Mouse (Mus musculus): ENCODE measurements around the gene Ttbk2.

Gene Ttbk2

DNA sequence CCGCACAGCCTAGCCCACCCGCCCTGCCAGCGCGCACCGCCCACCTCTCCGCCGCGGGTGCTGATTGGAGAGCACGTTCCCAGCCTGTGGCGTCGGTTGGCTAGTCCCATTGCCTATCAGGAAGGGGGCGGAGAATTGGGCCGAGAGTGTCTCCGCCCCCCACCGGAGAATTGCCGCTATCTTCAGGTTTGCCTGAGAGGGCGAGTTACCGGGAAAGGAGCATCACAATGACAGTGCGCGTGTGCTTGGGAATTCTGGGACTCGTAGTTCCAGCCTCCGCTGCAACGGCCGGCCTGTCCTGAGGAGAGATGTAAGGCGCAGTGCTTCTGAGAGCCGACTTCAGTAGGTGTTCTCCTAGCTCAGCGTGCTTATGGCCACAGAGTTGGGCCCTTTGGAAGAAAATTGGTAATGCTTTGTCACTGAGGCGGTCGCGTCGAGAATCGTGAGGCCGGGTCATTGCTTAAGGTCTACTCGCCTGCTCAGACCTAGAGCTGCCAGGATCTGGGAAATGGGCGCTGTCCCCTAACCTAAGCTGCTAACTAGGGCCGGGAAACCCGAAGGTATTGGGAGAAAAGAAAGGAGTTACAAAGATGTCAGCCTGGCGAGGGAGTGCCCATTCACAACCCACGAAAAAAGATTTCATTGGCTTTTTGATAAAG is at the start of gene Ttbk2:
Ttbk2 (minus strand) TSS at position 181 of the 659 bp plus-strand sequence.
- peak; percentile 96 to 97 for DNase-seq

DNA sequence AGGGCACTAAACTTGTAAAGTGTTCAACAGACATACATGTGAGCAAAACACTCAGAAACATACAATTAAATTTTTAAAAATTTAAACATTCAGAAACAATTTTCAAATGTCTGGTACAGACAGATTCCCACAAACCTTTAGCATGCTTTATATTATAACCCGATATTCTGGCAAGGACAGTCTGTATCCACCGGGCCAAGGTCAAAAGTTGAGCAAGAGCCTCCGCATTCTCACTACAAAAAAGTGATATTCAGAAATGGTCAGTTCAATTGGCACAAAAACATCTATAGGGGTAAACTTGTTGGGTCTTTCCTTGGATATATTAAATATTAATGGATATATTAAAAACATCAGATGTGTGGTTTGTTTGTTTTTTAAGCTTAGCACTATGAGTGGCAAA is 46.0 kb upstream of the Ttbk2 start:
- no peak for DNase-seq

DNA sequence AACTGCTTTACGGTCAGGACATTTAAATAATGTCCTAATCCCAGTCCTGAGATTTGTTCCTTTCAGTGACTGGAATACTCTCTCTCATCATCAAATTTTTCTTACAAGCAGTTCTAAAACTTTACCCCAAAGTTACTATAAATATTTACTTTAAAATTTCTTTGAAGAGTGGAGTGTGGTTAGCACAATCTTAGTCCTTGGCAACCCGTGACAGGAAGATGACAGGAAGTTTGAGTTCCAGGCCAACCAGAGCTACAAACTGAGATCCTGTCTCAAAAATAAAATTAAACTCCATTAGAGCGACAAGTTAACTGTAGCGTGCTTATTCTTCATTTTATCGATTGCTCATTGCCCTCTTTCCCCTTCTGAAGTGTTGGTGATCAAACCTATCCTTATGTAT is 37.2 kb upstream of the Ttbk2 start:
- DNase-seq: no peak

DNA sequence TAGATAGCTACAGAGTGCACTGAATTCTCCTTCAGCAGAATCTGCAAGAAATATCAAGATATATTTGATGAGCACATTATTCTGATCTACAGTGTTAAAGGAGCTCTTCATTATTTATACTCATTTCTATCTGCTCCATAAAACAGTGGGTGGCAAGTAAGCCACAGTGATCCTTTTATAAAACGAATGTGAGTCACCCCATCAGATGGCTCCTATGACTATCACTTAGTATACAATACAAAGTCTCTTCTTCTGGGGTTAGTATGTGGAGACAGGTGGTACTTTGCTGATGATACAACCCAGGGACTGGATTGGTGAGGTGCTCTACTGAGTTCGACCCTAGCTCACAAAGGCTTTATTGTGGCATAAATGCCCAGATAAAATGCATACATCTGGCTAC is 22.8 kb upstream of the Ttbk2 start:
- no peak for DNase-seq

DNA sequence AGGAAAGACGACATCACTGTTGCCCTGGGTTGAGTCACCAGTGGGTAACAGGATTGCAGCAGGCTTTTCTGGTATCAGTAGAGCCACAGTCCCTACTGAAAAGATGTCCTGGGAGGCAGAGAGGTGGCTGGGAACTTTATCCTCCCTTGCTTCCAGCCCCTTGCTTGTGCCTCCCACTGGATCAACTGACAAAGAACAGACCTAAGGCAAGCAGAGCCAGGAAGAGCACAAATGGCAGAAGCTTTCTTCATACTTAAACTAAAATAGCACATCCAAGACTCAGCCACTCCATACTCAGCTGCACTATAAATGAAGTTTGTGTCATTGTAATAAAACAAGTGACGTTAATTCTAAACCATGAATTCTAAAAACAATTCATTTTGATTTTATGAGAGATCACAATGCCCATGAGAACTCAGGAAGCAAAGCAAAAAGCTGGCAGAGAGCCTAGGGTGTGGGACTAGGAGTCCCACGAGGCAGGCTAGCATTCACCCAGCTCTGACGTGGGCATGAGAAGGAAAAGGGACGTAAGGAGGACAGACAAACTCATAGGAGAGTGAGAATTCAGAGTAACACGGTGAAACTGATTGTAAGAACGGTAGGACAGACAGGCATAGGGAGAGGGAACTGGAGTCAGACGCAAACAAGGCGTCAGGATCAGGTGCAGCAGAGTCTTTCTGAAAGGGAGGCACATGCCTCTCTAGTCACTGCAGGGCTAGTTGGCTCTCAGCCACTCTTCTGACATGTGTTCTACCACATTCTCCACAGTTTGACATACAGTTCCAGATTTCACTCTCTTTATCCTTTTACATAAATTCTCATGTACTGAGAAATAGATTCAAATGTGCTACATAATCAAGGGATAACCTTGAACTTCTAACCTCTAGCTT is 21.3 kb upstream of the Ttbk2 start:
- DNase-seq: peak in 1 of 2 experiments; percentile 39

DNA sequence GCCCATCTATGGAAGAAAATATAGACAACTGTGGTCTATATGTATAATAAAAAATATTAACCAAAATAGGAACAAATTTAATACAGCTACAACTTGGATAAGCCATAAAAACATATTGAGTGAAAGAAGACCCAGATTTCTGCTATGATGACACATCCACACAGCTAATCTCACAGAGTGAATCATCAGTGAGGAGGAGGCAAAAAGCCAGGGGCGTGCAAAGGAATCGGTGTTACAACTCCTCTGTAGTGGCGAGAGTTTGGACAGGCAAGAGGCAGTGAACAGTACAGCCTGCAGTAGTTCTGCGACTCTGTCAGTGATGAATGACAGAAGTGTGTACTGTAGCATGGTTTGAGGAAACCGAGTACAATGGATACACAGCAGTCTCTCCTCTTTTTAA is 16.9 kb upstream of the Ttbk2 start:
- DNase-seq: no peak

DNA sequence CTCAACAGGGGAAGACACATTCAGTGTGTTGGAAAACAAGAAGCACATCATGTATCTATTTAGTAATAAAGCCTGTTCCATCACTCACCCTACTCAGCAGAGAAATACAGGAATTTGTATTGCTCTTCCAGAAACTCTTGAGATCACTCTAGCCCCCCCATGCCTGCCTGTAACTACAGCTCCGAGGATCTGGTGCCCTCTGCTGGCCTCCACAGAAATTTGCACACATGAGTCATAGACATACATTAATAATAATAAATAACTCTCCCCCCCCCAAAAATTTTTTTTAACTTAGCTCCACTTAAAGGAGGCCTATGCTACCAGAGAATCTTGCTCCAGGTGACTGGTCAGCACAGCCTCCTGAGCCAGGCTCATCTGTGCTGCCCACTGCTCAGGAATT is 16.2 kb upstream of the Ttbk2 start:
- DNase-seq: peak in 1 of 2 experiments; percentile 12

DNA sequence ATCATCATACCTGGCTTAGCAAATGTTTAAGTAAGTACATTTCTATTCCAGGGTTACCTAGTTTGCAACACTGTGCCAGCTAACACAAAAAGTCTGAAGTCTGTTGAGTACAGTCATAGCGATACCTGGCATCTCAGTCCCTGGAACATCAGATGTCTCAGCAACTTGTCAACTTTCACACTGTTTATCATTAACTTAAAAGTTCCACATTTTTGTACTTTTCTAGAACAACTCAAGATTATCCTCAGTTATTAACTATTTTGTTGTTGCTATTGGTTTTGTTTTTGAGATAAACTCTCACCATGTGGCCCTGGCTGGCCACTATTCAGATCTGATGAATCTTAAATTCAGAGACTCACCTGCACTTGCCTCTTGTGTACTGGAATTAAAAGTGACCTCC is 13.0 kb upstream of the Ttbk2 start:
- DNase-seq: no peak

DNA sequence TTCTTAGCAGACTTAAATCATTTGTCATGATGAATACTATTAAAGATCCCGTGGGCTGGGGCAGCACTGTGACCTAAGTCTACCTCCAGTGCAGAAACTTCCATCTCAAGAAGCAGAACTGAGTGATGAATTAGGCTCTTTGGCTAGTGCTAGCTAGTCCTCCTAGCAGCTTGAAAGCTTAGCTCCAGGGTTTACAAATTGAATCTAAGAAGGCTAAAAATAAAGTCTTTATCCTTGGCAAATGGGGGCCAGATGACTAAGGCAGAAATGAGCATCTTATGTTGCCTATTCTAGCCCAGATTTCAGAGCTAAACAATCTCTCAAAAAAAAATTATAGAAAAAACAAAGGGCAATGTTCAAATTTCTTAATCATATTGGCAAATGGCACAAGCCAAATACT is 10.3 kb upstream of the Ttbk2 start:
- no peak for DNase-seq

DNA sequence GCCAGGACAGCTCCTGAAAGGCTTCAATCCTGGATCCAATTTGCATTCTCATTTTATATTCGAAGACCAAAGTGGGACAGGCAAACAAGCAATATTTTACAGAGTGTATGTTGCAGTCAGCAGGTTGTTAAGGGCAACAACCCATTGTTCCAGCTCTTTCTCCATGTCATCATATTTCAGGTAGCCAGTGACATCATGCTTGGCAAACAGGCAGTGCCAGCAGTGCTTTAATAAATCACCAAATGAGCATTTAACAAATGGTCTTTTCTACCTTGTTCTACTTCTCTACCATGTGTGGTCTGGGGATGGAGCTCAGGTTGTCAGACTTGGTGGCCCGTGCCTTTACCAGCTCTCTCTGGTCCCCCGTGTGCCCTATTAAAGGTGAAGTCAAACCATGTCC is 7.7 kb upstream of the Ttbk2 start:
- peak in 1 of 2 experiments; percentile 24 for DNase-seq

DNA sequence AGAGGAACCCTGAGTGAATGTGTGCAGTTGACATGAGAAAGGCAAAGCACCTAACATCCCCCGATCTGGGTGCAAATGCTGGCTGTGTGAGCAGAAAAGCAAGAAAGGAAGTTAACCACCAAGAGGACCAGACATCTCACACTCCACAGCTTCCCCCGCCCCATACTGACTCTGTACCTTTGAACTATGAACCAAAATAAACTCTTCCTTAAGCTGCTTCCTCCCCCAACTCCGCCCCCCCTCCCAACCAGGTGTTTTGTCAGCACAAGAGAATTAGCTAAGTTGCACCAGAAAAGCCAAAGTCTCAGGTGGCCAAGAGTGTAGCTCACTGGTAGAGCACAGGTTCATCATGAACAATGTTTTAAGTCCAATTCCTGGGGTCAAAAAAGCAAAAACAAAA is 2.7 kb upstream of the Ttbk2 start:
- no peak for DNase-seq

DNA sequence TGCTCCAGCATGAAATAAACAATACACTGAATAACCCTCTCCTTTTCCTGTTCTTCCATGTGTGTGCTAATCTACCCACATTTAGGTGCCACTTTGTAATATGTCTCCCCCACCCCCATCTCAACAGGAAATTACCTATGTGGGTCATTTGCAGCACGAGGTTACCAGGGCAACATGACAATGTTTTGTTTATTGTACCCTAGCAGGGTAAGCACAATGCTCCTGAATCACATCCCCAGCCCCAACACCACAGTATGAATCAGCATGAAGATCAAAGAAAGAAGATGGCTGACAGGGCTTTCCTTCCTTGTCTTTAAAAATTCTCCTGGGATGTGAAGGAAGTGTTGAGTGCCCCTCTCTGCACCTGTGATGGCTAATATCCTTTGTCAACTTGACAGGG is 2.2 kb upstream of the Ttbk2 start:
- no peak for DNase-seq

DNA sequence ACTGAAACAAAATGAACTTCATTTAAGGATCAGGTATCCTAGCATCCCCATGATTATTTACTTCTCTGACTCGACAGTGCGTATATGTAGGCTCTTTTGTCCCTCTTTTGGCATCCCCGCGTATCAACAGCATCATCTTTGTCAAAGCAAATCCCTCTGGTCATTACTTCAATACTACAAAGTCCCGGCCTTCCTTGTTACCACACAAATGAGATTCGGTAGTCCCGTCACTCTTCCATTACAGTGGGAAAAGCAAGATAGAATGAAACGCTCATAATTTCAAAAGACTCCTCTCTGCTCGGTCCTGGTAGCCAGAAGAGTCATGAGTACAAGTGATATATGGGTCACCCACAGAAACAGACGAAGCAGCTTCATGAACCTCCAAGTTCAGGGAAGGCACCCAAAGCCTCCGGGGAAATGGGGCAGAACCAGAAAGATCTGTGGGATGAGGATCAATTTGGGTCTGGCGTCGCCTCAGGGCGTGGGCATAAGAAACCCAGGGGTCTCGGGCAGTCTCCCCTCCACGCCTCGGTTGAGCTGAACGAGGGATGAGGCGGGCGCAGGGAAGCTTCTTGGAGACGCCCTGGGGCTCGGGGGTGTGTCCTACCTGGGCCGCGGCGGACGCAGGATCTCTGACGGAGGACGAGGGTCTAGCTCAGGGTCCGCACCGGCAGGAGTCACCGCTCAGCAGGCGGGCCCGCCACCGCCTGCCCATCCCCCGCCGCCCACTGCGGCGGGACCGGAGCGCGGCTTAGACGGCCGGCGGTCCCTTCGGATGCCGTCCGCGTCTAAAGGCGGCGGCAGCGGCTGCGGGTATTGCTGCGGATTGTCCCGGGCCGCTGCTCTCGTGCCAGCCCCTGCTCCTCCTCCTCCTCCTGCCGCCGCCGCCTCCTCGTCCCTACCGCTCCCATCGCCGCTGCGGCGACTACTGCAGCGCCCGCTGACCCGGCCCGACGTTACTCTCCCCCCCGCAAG is 668 bp downstream of the Ttbk2 start, which contains the start of gene Cdan1:
Cdan1 (minus strand) TSS at position 680 of the 975 bp plus-strand sequence.
- peak; percentile 43 to 51 for DNase-seq

DNA sequence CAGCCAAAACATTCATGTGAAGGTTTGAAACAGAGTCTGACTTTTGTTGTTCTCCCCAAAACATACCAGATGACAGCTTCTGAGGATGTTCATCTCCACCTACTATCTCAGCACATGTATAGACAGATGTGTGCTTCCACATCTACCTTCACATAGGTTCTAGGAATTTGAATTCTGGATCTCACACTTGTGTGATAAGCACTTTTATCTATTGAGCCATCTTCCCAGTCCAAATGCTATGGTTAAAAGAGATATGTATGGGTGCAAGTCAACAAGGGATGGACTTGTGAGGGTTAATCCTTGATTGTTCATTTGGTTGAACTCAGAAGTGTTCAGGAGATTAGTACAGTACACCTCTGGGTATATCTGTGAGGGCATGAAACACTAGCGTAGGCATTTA is 5.1 kb downstream of the Ttbk2 start:
- DNase-seq: no peak

DNA sequence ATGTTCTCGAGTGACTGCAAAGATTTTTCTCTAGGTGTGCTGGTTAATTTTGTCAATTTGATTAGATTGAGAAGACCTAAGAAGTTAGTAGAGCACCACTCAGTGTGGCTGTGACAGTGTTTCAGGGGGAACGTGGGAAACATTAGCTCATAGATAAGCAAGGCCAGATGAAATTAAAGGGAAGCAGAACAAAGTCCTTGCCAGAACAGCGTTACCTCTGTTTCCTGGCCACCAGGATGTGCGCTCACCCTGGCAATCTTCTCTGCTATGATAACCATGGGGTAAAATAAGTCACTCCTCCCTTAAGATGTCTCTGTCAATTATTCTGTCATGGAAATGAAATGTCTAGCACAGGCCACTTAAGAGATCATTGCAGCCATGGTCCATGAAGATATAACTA is 6.4 kb downstream of the Ttbk2 start:
- no peak for DNase-seq

DNA sequence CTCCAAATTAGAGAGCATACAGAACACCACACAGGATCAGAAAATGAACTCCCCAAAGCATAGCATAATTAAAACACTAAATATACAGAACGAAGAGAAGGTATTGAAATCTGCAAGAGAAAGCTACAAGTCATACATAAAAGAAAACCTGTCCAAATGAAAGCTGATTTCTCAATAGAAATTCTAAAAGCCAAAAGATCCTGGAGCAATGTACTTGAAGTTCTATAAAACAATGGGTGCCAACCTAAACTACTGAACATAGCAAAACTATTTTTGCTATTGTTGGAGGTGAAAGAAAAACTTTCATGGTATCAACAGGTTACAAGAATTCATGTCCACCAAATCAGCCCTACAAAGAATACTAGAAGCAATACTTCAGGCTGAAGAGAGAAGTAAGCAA is 9.2 kb downstream of the Ttbk2 start:
- no peak for DNase-seq

DNA sequence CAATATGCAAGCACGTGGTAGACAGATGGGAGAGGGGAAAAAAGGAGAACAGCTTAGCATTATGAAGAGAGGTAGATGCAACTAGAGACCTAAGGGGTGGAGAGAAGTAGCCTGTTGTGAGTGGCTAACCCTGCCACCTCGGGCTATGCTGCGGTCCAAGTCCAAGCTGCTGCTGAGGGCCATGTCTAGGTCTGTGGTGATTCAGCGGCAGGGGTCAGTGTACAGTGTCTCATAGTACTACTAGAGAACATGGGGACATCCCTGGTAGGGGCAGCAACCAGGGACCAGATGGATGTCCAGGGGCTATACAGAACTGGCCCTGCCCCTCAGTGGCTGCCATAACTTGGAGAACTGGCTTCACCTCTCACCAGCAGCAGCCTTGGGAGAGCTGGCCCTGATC is 15.2 kb downstream of the Ttbk2 start:
- no peak for DNase-seq

DNA sequence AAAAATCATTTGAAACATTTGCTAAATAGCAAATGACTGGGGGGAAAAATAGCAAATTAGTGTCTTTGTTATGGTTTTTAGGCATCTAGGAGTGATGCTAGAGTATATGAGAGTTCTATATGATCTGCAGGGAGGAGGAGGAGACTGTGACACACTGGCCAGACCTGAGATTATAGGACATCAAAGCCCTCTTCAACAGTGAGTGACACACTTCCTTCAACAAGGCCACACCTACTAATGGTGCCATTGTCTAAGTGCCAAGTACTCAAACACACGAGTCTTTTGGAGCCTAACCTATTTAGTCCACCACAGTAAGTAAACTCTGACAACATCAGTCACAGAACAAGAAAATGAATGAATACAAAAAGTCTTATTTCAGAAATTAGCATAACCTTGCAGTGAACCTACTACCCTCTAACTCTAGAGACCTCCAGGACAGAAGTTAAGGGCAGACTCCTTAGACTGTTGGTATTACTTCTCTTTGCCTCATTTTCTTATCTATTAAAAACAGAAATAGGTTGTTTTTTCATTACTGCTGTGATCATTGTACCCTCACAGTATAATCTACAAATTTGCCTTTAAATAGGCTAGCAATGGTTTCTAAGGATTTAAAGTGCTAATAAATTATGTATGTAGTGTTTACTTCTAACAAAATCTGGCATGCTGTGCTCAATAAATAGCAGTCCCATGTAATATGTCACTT is 23.3 kb downstream of the Ttbk2 start:
- peak in 1 of 2 experiments; percentile 12 for DNase-seq

DNA sequence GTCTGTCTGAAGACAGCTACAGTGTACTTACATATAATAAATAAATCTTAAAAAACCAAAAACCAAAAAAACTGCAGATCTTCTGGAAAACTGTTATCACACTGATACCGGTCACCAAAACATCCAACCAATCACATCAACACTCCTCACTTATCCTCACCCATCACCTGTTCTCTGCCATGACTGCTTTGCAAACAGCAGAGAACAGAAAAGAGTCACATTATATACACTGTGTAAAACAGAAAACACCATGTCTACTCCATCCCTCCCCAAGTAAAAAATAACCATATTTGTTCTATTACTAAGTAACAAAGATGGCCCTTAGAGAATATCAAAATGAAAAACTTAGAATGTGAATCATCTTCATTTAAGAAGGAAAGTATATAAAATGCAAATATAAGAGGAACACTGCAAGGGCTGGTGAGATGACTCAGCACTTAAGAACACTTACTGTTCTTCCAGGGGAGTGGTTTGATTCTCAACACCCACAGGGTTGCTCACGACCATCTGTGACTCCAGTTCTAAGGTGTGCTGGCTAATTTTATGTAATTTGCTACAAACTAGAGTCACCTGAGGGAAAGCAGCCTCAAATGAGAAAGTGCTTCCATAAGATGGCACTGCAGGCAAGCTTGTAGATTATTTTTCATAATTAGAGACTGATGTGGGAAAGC is 80.0 kb downstream of the Ttbk2 start:
- no peak for DNase-seq

DNA sequence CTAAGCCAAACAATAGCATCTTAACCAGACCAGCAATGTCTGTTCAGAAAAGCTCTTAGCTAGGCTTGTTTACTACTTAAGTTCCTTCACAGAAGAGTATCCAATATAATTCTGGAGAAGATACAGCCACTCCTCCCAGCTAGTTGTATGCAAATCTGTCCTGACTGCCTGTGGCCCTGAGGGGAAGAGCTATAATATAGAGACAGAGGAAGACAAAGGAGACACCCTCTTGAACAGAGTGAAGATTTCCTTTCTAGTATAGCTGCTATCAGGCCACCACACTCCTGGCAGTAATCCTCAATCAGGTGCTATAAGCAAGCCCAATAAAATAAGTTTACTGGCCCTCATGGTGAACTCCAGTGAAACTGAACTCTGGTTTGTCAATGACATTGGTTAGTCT is 88.5 kb downstream of the Ttbk2 start:
- DNase-seq: no peak

DNA sequence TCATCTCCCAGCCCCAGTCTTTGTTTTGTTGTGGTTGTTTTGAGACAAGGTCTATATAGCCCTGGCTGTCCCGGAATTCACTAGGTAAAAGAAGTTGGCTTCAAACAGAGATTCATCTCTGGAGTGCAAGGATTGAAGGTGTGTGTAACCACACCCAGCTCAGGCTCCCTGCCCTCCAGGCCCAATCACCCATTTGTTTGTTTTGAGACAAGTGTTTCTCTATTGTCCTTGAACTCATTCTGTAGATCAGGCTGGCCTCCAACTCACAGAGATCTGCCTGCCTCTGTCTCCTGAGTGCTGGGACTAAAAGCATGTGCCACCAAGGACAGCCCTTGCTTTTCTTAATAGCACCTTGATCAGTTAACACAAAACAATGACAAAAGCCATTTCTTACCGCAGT is 102.4 kb downstream of the Ttbk2 start:
- DNase-seq: no peak

DNA sequence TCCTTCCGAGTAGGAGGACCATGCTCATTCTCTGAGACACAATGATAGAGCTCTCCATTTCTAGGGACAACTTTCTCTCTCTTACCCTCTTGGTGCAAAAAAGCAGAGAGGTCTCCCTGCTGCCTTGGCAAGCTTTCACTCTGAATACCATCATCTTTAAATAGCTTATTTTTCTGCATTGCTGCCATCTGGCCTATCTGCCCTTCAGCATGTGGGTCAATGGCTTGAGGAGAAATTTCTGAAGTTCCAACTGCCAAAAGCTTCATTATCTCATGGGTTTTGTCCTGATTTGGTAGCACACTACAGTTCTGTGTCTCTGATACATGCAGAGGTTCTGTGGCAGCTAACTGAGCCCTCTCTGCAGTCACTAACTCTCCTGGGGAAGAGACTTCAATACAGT is 104.9 kb downstream of the Ttbk2 start:
- no peak for DNase-seq
